Mouse (Mus musculus): ENCODE data around the gene Ift140. TPM values are rescaled to one million over a fixed set of nuclear protein-coding genes. Genes with fewer than 3 reads are reported as not detected.

Gene Ift140
- polyA plus RNA-seq, 1 experiment: 0.97 TPM

DNA sequence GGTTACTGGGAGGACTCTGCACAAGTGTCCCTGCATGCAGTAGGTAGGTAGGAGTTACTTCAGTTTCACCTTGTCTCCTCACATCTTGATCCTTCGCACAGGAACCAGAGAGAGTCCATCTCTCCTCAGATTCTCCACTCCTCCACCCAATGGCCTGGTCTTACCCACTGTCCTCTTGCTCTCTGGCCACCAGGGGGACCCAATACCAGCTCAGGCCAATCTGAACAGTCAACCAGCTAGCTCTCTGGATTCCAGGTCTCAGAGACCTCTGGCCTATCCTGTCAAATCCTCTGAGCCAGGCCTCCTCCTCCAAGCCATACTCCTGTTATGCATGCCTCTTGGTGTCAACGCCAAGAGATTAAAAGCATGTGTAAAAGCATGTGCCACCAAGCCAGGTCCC is 93.7 kb downstream of the Ift140 start:
- H3K36me3 ChIP-seq (ENCODE audit: control insufficient read depth): peaks cover 80% of the 10 kb centered on the region

DNA sequence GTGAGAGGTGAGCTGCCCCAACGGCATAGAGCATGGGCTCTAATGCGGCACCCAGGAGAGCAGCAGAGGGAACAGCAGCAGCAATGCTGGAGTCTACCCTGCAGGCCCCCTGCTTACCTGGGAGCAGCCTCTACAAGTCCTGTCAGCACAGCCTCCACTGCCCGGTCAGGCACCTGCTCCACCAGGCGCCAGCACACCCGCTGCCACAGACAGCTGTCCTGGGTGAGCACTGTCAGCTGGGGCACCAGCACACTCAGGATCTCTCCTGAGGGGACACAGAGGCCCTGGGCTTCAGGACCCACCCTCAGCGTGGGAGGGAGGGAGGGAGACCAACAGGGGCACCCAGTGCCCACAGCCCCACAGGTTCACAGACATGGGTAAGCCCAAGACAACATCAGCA is 94.7 kb downstream of the Ift140 start:
- peaks cover 70% of the 10 kb centered on the region for H3K36me3 ChIP-seq (ENCODE audit: control insufficient read depth)

More for the DNA sequence above, 93.7 kb downstream of the Ift140 start:
- TF ChIP-seq GATA1 (IDR thresholded peaks at IDR 0.05; ENCODE audit: low read length) (no peak), TAL1 (IDR thresholded peaks at IDR 0.05; ENCODE audit: low read length) (no peak)
- Histone ChIP-seq H3K27me3 (ENCODE audit: control insufficient read depth) (no peaks in the 10 kb centered on the region), H3K4me3 (replicated peaks) (no peak overlapping the region), H3K4me1 (ENCODE audit: control insufficient read depth) (peaks cover 4% of the 10 kb centered on the region), H3K9me3 (ENCODE audit: control insufficient read depth, low read length) (no peaks in the 10 kb centered on the region)

DNA sequence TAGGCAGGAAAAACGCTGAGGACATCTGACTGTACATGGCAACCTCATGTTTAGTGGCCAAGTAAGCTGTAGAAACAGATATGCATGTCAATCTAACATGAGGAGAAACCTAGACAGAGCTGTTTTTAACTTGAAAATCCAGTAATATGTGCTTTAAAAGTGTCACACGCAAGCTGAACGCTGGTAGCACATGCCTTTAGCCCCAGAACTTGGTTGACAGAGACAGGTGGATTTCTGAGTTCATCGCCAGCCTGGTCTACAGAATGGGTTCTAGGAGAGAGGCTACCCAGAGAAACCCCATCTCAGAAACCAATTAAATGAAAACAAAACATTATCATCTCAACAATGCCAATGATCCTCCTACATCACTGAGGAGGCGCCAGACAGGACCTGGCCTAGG is 95.3 kb downstream of the Ift140 start:
- no peak overlapping the region for H3K4me3 ChIP-seq (replicated peaks)
- peaks cover 64% of the 10 kb centered on the region for H3K36me3 ChIP-seq (ENCODE audit: control insufficient read depth)
- no peak for TF ChIP-seq TAL1 (IDR thresholded peaks at IDR 0.05; ENCODE audit: low read length)
- TF ChIP-seq GATA1 (IDR thresholded peaks at IDR 0.05; ENCODE audit: low read length): no peak
- H3K4me1 ChIP-seq (ENCODE audit: control insufficient read depth): peaks cover 20% of the 10 kb centered on the region
- H3K27me3 ChIP-seq (ENCODE audit: control insufficient read depth): no peaks in the 10 kb centered on the region
- no peaks in the 10 kb centered on the region for H3K9me3 ChIP-seq (ENCODE audit: control insufficient read depth, low read length)

More for the DNA sequence above, 94.7 kb downstream of the Ift140 start:
- no peak overlapping the region for H3K4me3 ChIP-seq (replicated peaks)
- no peaks in the 10 kb centered on the region for H3K27me3 ChIP-seq (ENCODE audit: control insufficient read depth)
- no peaks in the 10 kb centered on the region for H3K9me3 ChIP-seq (ENCODE audit: control insufficient read depth, low read length)
- H3K4me1 ChIP-seq (ENCODE audit: control insufficient read depth): peaks cover 14% of the 10 kb centered on the region
- TF ChIP-seq GATA1 (IDR thresholded peaks at IDR 0.05; ENCODE audit: low read length): no peak
- TF ChIP-seq TAL1 (IDR thresholded peaks at IDR 0.05; ENCODE audit: low read length): no peak

DNA sequence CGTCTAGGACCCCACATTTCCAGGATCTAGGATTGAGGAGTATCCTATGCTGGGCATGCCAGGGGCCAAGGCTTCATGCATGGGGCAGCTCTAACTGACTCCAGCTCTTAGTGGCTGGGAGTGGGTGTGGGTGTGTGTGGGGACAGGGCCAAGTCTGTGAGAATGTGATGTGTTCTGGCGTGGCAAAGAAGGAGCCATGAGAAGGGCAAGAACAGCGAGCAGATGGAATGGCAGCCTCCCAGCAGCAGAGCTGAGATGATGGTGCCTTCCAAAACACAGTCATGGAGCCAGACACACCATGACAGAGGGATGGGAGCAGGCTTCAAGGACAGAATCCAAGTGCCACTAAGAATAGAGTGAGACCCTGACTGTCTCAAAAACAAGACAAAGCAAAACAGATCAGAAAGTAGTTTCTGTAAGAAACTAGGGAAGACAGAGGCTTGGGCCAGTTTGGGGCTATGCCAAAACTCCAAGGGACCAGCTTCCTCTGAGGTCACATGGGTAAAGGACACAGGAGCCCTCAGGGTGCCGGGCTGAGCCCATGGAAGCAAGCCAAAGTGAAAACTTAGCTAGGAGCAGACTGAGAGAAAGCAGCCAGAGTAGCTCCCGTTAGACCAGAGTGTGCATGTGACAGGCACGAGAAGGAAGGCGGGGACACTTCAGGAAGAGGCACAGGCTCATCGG is 96.0 kb downstream of the Ift140 start:
- no peak for TF ChIP-seq GATA1 (IDR thresholded peaks at IDR 0.05; ENCODE audit: low read length)
- TF ChIP-seq TAL1 (IDR thresholded peaks at IDR 0.05; ENCODE audit: low read length): no peak
- Histone ChIP-seq H3K36me3 (ENCODE audit: control insufficient read depth) (peaks cover 57% of the 10 kb centered on the region), H3K4me1 (ENCODE audit: control insufficient read depth) (peaks cover 26% of the 10 kb centered on the region), H3K4me3 (replicated peaks) (no peak overlapping the region), H3K9me3 (ENCODE audit: control insufficient read depth, low read length) (no peaks in the 10 kb centered on the region), H3K27me3 (ENCODE audit: control insufficient read depth) (no peaks in the 10 kb centered on the region)

DNA sequence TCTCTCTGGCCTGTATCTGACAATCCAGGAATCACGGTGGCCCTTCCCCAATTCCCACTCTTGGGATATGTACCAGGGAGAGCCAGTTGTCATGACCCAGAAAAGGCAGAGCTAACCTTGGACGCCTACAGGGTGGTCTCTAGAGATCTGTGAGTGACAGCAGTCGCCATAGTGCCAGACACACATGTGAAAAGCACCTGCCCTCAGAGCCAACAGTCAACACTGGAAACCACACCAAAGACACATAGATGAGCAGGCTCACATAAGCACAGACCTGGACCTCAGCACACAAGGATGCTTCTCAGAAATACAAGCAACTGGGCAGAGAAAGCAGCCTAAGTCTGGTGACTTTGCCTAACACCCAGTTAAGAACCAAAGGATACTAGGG is 96.5 kb downstream of the Ift140 start:
- Histone ChIP-seq H3K36me3 (ENCODE audit: control insufficient read depth) (peaks cover 52% of the 10 kb centered on the region), H3K9me3 (ENCODE audit: control insufficient read depth, low read length) (no peaks in the 10 kb centered on the region), H3K4me1 (ENCODE audit: control insufficient read depth) (peaks cover 30% of the 10 kb centered on the region), H3K27me3 (ENCODE audit: control insufficient read depth) (no peaks in the 10 kb centered on the region), H3K4me3 (replicated peaks) (no peak overlapping the region)
- no peak for TF ChIP-seq GATA1 (IDR thresholded peaks at IDR 0.05; ENCODE audit: low read length)
- TF ChIP-seq TAL1 (IDR thresholded peaks at IDR 0.05; ENCODE audit: low read length): no peak

DNA sequence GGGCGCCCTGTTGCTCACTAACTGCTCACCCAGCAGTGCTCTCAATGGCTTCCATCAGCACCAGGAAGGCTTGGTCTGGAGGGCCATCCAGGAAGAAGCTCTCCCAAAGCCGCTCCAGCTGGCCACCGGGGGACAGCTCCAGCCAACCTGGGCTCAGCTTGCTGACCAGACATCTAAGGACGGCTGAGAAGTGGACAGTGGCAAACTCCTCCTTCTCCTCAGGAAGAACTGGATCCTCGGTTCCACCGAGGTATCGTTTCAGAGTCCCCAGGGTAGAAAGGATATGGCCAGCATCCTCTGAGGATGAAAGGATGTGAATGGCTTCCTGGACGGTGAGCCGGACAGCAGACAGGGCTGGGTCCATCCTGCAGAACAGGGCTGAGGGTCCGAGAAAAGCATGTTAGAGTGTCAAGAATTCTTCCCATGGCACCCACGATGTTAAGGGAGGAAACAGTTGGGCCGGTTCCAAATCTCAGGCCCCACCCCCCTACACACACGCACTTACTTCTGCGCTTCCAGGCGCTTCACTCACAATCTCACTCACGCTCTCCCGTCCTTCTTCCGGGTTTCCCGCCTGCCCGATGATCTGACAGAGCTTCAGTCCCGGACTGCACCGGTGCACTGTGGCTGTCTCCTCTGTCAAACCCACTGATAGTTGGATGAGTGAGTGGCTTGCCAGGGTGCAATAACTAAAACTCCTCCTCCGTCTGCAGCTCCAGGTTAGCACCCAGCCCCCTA is 99.2 kb downstream of the Ift140 start:
- Histone ChIP-seq H3K4me1 (ENCODE audit: control insufficient read depth) (peaks cover 36% of the 10 kb centered on the region), H3K36me3 (ENCODE audit: control insufficient read depth) (peaks cover 32% of the 10 kb centered on the region), H3K9me3 (ENCODE audit: control insufficient read depth, low read length) (no peaks in the 10 kb centered on the region), H3K4me3 (replicated peaks) (peak overlapping the region; percentile 71), H3K27me3 (ENCODE audit: control insufficient read depth) (no peaks in the 10 kb centered on the region; the same call in 1 of the 2 replicates)
- no peak for TF ChIP-seq GATA1 (IDR thresholded peaks at IDR 0.05; ENCODE audit: low read length)
- no peak for TF ChIP-seq TAL1 (IDR thresholded peaks at IDR 0.05; ENCODE audit: low read length)

DNA sequence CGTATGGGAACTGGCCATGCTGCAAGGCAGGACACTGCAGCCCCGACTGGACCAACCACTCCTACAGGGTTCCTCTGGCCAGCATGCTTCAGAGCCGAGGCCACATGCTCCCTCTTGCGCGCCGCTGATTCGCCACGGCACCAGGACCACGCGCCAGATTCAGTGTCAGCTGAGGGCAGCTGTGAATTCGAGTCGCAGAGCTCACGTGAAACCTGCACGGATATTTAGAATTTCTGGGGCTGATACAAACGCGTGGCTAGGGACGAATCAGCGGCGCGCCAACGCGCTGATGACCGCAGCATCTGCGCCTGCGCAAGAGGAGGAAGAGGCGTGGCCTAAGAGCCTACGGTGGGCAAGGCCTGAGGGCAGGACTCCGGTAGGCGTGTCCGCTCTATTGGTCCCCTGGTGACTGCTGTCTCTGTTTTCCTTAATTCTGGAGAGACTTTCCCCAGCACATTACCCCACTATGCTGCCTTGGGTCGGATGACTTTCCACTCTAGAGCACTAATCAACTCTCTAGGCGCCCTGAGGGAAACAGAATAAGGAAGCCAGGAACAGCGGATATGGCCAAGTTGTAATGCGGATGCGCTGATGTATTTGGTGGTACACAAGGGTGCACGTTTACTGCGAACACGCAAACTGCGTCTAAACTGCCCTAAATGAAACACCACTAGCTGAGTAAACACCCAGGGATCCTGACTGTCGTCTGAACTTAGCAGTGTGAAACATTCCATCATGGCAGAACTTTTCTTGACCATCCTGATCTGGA is 100.0 kb downstream of the Ift140 start, which contains the start of gene Telo2:
Gene Telo2 (minus strand): TSS at position 304 of the 769 bp plus-strand sequence.
- Histone ChIP-seq H3K4me3 (replicated peaks) (peak within 1 kb of the TSS; percentile 71), H3K36me3 (ENCODE audit: control insufficient read depth) (peaks cover 24% of the 10 kb centered on the region), H3K9me3 (ENCODE audit: control insufficient read depth, low read length) (no peaks in the 10 kb centered on the region), H3K27me3 (ENCODE audit: control insufficient read depth) (no peaks in the 10 kb centered on the region; the same call in 1 of the 2 replicates), H3K4me1 (ENCODE audit: control insufficient read depth) (peaks cover 36% of the 10 kb centered on the region)
- no peak for TF ChIP-seq TAL1 (IDR thresholded peaks at IDR 0.05; ENCODE audit: low read length)

DNA sequence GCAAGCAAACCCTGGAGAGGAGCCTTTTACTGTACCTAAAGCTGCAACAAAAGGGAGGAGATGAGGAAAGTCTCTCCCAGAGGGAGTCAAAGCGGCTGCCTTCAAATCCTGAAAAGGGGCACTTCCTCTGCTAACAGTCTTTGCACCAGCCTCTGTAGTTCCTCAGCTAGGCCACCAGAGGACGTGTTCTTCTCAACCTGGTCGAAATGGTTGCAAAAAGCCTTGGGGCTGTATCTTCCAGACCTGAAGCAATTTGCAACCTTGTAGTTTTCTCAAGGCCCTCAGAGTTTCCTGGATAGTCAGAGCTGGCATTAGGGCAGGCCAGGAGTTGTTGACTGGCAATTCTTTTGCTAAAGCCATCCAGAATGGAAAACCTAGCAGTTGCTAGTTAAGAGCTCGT is 101.4 kb downstream of the Ift140 start:
- no peak overlapping the region for H3K4me3 ChIP-seq (replicated peaks)

DNA sequence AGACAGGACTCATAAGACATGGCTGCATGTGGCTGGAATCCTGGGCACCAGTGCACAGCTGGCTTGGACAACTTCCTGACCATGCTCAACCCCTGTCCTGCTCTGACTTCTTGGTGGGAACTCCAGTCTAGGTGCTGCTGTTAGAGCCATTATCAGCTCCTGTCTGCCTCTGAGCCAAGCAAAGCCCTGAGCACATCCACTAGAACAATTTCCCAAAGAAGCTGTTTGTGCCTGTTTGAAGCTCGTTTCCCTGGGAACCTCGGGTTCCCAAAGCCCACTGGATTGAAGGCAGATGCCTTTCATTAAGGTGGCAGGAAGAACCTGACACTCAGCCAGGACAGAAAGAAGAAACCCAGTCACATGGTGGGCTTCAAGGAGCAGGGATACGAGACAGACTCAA is 104.5 kb downstream of the Ift140 start, which contains the start of gene Ptx4:
Gene Ptx4 (plus strand): TSS at position 355 of the 400 bp plus-strand sequence.
- TF ChIP-seq TAL1 (IDR thresholded peaks at IDR 0.05; ENCODE audit: low read length) (no peak), GATA1 (IDR thresholded peaks at IDR 0.05; ENCODE audit: low read length) (no peak)
- Histone ChIP-seq H3K9me3 (ENCODE audit: control insufficient read depth, low read length) (no peaks in the 10 kb centered on the region), H3K27me3 (ENCODE audit: control insufficient read depth) (peaks cover 15% of the 10 kb centered on the region), H3K4me1 (ENCODE audit: control insufficient read depth) (peaks cover 32% of the 10 kb centered on the region), H3K36me3 (ENCODE audit: control insufficient read depth) (no peaks in the 10 kb centered on the region), H3K4me3 (replicated peaks) (no peak within 1 kb of the TSS)

More for the DNA sequence above, 101.4 kb downstream of the Ift140 start:
- peaks cover 14% of the 10 kb centered on the region for H3K36me3 ChIP-seq (ENCODE audit: control insufficient read depth)
- H3K9me3 ChIP-seq (ENCODE audit: control insufficient read depth, low read length): no peaks in the 10 kb centered on the region
- TF ChIP-seq TAL1 (IDR thresholded peaks at IDR 0.05; ENCODE audit: low read length) (no peak), GATA1 (IDR thresholded peaks at IDR 0.05; ENCODE audit: low read length) (no peak)
- H3K4me1 ChIP-seq (ENCODE audit: control insufficient read depth): peaks cover 36% of the 10 kb centered on the region
- H3K27me3 ChIP-seq (ENCODE audit: control insufficient read depth): peaks cover 6% of the 10 kb centered on the region; the same call in 1 of the 2 replicates
